Mouse (Mus musculus) urinary bladder, postnatal 25 days (tissue): ENCODE data around the gene Tln2.

Experiments used
- DNase-seq: peaks from one replicate; pipeline ENCODE4 v3.0.0; 2022; ENCODE audit warnings: low spot score

Tln2 gene

GRCm38 (mm10) chr9:67477445-67477844 lies 82.1 kb downstream of the Tln2 start:
- no peak for DNase-seq

GRCm38 (mm10) chr9:67476184-67476583 lies 83.3 kb downstream of the Tln2 start:
- no peak for DNase-seq

GRCm38 (mm10) chr9:67463440-67464122 lies 95.9 kb downstream of the Tln2 start:
- no peak for DNase-seq

GRCm38 (mm10) chr9:67441484-67441883 lies 118.0 kb downstream of the Tln2 start:
- no peak for DNase-seq

- DNase-seq = no peak
Observed at GRCm38 (mm10) chr9:67437511-67437910, 122.0 kb downstream of the Tln2 start.

GRCm38 (mm10) chr9:67435333-67436154 lies 124.0 kb downstream of the Tln2 start:
- peak; percentile 7 for DNase-seq

- no peak for DNase-seq
Observed at GRCm38 (mm10) chr9:67429199-67429892, 130.2 kb downstream of the Tln2 start.

GRCm38 (mm10) chr9:67428306-67429047 lies 131.0 kb downstream of the Tln2 start:
- no peak for DNase-seq

- no peak for DNase-seq
Observed at GRCm38 (mm10) chr9:67426304-67426703, 133.2 kb downstream of the Tln2 start.

GRCm38 (mm10) chr9:67424110-67424509 lies 135.4 kb downstream of the Tln2 start:
- DNase-seq = no peak

GRCm38 (mm10) chr9:67418092-67418491 lies 141.4 kb downstream of the Tln2 start:
- DNase-seq = no peak

- no peak for DNase-seq
Observed at GRCm38 (mm10) chr9:67410667-67411066, 148.8 kb downstream of the Tln2 start.

GRCm38 (mm10) chr9:67404736-67405135 lies 154.8 kb downstream of the Tln2 start:
- DNase-seq = no peak

- no peak for DNase-seq
Observed at GRCm38 (mm10) chr9:67399563-67399962, 159.9 kb downstream of the Tln2 start.

- no peak for DNase-seq
Observed at GRCm38 (mm10) chr9:67397756-67398155, 161.7 kb downstream of the Tln2 start.

- no peak for DNase-seq
Observed at GRCm38 (mm10) chr9:67396446-67396845, 163.1 kb downstream of the Tln2 start.

- no peak for DNase-seq
Observed at GRCm38 (mm10) chr9:67384028-67384590, 175.4 kb downstream of the Tln2 start.

- DNase-seq = no peak
Observed at GRCm38 (mm10) chr9:67380095-67380494, 179.4 kb downstream of the Tln2 start.

GRCm38 (mm10) chr9:67378772-67379171 lies 180.7 kb downstream of the Tln2 start:
- DNase-seq = no peak

GRCm38 (mm10) chr9:67368078-67368477 lies 191.4 kb downstream of the Tln2 start:
- no peak for DNase-seq

- DNase-seq = no peak
Observed at GRCm38 (mm10) chr9:67362511-67362910, 197.0 kb downstream of the Tln2 start.

- DNase-seq = no peak
Observed at GRCm38 (mm10) chr9:67362053-67362452, 197.4 kb downstream of the Tln2 start.
